14 mouse cellular contexts compared by ENCODE assay signal in the genomic region with DNA sequence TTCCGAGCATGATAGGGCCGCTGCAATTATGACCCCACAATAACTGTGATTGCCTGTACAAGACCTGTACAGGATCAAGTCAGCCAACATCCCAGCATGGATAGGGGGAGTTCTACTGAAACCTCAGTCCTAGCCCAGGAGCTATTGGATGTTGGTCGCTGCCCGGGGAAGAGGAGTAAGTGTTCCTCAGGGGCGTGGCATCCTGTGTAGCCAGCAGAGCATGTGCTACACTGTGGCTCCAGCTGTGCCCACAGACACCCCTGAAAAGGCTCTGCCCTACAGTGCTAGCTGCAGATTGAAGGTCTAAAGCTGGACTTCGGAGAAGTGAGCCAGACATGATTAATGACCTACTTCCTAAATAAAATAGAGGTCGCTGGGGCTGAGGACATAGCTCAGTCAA.
"Had no signal": no experiment of that assay in that cellular context is flagged by ENCODE, and none has a peak within 500 bp of the region (broad histone marks: within the 10 kb centered on the region; RNA-seq: fewer than 3 reads in every experiment).

No protein-coding gene starts in this region.

- DNase-seq: forebrain, postnatal 0 days; gastrocnemius, postnatal 14 days; gastrocnemius, postnatal 36 days; heart, adult 2 months; kidney, adult 11 months; kidney, adult 2 months; kidney, adult 9 months; kidney, postnatal 14 days; kidney, postnatal 36 days; layer of hippocampus, adult 9-11 months; layer of hippocampus, postnatal 36 days; left cerebral cortex, postnatal 4 days had no signal

- ATAC-seq: forebrain, postnatal 0 days; hindbrain, postnatal 0 days; intestine, embryonic 16.5 days had no signal
